Mouse (Mus musculus): ENCODE data around the gene Bud23. TPM values are rescaled to one million over a fixed set of nuclear protein-coding genes. Genes with fewer than 3 reads are reported as not detected.

Bud23 gene
- polyA plus RNA-seq, 1 experiment: 44.1 TPM

DNA sequence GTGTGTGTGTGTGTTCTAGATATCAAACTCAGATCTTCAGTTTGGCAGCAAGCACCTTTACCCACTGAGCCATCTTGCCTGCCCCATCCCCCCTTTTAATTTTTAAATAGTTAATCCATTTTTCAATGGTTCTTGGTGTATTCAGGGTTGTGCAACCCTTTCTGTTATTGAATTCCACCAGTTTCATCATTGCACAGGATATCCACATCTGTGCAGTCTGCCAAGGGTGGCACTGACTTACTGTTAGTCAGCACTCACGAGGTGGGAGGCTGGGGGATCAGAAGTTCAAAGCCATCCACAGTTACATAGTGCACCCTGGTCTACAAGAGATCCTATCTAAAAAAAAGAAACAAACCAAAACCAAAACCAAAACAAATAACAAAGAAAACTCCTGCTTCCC is 36.2 kb upstream of the Bud23 start:
- H3K4me3 ChIP-seq (replicated peaks; ENCODE audit: control insufficient read depth, low read depth, low read length): no peak overlapping the region
- TF ChIP-seq POLR2A (IDR thresholded peaks at IDR 0.05; ENCODE audit: borderline replicate concordance, control insufficient read depth, low read depth, low read length) (no peak), CTCF (IDR thresholded peaks at IDR 0.05; ENCODE audit: control insufficient read depth, insufficient read depth, low read length) (no peak)
- H3K27ac ChIP-seq (ENCODE audit: control insufficient read depth, insufficient read depth, low read depth, low read length, poor library complexity): no peak overlapping the region
- WGBS: 22% methylated on average over 1 of the region's 1 CpGs
- no peaks in the 10 kb centered on the region; the same call in 1 of the 2 replicates for H3K4me1 ChIP-seq (ENCODE audit: control insufficient read depth, insufficient read depth, low read length)

DNA sequence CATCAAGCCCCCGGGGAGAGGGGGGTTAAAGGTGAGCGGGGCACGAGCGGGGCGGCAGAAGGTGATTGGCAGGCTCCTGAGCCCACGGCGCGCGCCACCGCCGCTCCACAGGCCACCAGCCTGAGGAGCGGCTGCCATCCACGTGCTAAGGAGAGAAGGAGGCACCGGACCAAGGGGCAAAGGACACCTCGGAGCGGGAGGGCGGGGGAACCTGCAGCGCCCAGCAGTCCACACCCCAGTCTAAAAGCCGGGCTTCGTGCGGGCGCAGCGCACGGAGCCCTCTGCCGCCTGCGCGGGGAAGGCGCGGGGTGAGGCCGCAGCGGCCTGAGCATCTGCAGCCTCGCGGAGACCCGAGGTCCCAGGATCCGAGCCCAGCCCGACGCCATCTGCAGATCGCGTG is 24.9 kb upstream of the Bud23 start, which contains the start of gene Mlxipl:
TSS of gene Mlxipl (plus strand) at position 238 of the 400 bp plus-strand sequence.
- 6% methylated on average over 39 of the region's 39 CpGs for WGBS
- H3K4me1 ChIP-seq (ENCODE audit: control insufficient read depth, insufficient read depth, low read length): no peaks in the 10 kb centered on the region
- H3K4me3 ChIP-seq (replicated peaks; ENCODE audit: control insufficient read depth, low read depth, low read length): no peak within 1 kb of the TSS
- TF ChIP-seq POLR2A (IDR thresholded peaks at IDR 0.05; ENCODE audit: borderline replicate concordance, control insufficient read depth, low read depth, low read length): no peak
- no peak for TF ChIP-seq CTCF (IDR thresholded peaks at IDR 0.05; ENCODE audit: control insufficient read depth, insufficient read depth, low read length)
- H3K27ac ChIP-seq (ENCODE audit: control insufficient read depth, insufficient read depth, low read depth, low read length, poor library complexity): no peak within 1 kb of the TSS

DNA sequence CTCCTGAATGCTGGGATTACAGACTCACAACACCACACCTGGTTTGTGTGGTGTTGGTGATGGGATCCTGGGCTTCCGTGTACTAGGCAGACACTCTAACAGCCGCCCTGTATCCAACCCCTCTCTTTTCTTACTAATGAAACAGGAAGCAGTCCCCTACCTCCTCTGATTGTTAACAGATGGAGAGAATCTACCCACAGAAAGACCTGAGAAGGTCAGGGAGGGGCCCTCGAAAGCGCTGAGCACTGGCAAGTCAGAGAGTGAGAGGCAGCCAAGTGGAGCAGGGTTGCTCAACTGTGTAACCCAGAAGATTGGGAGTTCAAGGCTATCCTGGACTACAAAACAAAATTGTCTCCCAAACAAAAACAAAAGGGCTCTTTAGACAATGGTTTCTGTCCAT is 22.1 kb upstream of the Bud23 start:
- TF ChIP-seq CTCF (IDR thresholded peaks at IDR 0.05; ENCODE audit: control insufficient read depth, insufficient read depth, low read length): no peak
- TF ChIP-seq POLR2A (IDR thresholded peaks at IDR 0.05; ENCODE audit: borderline replicate concordance, control insufficient read depth, low read depth, low read length): no peak
- Histone ChIP-seq H3K4me3 (replicated peaks; ENCODE audit: control insufficient read depth, low read depth, low read length) (no peak overlapping the region), H3K27ac (ENCODE audit: control insufficient read depth, insufficient read depth, low read depth, low read length, poor library complexity) (no peak overlapping the region), H3K4me1 (ENCODE audit: control insufficient read depth, insufficient read depth, low read length) (no peaks in the 10 kb centered on the region)
- 42% methylated on average over 4 of the region's 4 CpGs for WGBS

DNA sequence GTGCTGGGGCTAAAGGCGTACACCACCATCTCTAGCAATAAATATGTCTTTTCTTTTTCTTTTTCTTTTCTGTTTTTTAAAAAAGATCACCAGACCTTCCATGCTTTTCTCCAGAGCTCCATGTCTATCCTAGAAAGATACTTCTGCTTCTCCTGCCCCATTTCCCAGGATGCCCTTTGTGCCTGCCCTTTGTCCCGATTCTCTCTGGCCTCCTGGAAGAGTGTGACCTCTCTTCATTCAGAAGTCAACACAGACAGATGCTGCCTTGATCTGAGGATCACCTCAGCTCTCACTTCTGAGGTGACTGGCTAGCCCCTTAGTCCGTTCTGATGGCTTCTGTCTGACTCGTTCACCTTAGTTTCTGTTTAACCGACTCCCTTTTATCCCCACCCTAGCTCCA is 15.8 kb upstream of the Bud23 start:
- TF ChIP-seq POLR2A (IDR thresholded peaks at IDR 0.05; ENCODE audit: borderline replicate concordance, control insufficient read depth, low read depth, low read length): no peak
- no peak for TF ChIP-seq CTCF (IDR thresholded peaks at IDR 0.05; ENCODE audit: control insufficient read depth, insufficient read depth, low read length)
- no peak overlapping the region for H3K4me3 ChIP-seq (replicated peaks; ENCODE audit: control insufficient read depth, low read depth, low read length)
- H3K4me1 ChIP-seq (ENCODE audit: control insufficient read depth, insufficient read depth, low read length): no peaks in the 10 kb centered on the region
- no peak overlapping the region for H3K27ac ChIP-seq (ENCODE audit: control insufficient read depth, insufficient read depth, low read depth, low read length, poor library complexity)
- 73% methylated on average over 5 of the region's 5 CpGs for WGBS

DNA sequence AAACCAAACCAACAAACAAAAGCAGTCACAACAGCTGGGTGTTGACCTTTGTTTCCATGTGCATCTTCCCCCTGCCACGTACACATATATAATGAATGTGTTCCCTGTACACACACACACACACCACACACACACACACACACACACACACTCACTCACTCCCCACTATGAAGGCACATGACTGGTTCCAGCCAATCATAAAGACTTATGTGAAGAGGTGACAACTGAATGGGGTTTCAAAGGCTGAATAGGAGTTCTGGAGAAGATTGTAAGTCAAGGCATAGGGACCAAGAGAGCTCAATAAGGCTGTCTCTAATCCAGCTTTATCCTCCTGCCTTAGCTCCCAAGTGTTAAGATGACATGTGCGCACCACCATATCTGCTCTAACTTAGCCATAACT is 14.8 kb upstream of the Bud23 start:
- Histone ChIP-seq H3K27ac (ENCODE audit: control insufficient read depth, insufficient read depth, low read depth, low read length, poor library complexity) (no peak overlapping the region), H3K4me3 (replicated peaks; ENCODE audit: control insufficient read depth, low read depth, low read length) (no peak overlapping the region), H3K4me1 (ENCODE audit: control insufficient read depth, insufficient read depth, low read length) (no peaks in the 10 kb centered on the region)
- WGBS: 88% methylated on average over 2 of the region's 2 CpGs
- TF ChIP-seq CTCF (IDR thresholded peaks at IDR 0.05; ENCODE audit: control insufficient read depth, insufficient read depth, low read length): no peak
- no peak for TF ChIP-seq POLR2A (IDR thresholded peaks at IDR 0.05; ENCODE audit: borderline replicate concordance, control insufficient read depth, low read depth, low read length)

DNA sequence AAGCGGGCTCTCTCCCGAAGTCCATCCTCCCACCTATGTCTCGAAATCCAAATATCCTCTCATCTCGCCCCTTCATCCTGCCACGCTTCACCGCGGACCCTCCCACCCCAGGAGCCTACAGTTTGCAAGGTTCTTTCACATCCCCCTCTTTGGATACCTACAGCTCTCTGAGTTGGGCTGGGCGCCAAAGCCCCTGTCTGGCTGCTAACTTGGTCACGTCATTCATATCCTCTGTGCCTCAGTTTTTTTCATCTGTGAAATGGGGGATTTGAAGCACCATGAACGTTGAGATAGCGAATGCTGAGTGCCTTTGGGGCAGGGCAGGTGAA is 13.7 kb upstream of the Bud23 start:
- TF ChIP-seq POLR2A (IDR thresholded peaks at IDR 0.05; ENCODE audit: borderline replicate concordance, control insufficient read depth, low read depth, low read length) (no peak), CTCF (IDR thresholded peaks at IDR 0.05; ENCODE audit: control insufficient read depth, insufficient read depth, low read length) (no peak)
- 5% methylated on average over 11 of the region's 11 CpGs for WGBS
- peak overlapping the region; percentile 31 for H3K4me3 ChIP-seq (replicated peaks; ENCODE audit: control insufficient read depth, low read depth, low read length)
- no peak overlapping the region for H3K27ac ChIP-seq (ENCODE audit: control insufficient read depth, insufficient read depth, low read depth, low read length, poor library complexity)
- H3K4me1 ChIP-seq (ENCODE audit: control insufficient read depth, insufficient read depth, low read length): no peaks in the 10 kb centered on the region

DNA sequence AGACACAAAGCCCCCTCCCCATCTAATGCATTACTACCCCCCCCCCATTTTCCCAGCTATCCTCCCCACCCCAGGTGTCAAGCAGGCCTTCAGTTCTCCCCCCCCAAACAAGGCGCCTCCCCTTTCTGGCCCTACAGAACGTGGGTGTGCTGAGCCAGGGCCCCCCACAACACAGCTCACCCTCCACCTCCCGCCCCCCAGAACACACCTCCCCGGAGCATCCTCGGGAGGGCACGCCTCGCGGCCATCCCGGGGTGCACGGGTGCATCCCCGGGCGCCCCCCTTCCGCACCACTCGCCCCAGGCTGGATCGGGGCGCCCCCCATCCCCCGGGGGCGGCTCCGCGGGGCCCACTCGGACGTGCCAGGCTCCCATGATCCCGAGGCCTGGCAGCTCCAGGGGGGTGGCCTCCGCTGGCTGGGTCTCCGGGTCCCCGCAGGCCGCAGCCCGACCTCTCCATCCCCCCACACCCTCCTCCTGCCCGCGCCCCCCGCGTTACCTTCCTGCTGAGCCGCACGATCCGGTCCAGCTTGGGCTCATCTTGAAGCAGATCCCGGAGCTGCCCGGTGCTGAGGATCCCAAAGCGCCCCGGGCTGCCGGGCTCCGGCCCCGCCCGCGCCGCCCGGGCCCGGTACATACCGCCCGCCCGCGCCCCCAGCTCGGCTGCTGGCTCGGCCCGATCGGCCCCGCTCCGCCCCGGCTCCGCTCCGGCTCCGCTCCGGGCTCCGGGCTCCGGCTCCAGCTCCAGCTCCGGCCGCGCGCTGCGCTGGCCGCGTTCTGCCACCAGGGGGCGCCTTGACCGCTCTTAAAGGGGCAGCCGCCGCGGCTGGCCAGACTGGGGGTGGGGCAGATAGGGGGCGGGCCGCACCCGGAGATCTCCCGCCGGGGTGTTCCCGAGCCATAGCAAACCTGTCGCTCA is 13.1 kb upstream of the Bud23 start, which contains the start of gene Vps37d:
TSS of gene Vps37d (minus strand) at position 703 of the 918 bp plus-strand sequence.
- peak within 1 kb of the TSS; percentile 39 for H3K4me3 ChIP-seq (replicated peaks; ENCODE audit: control insufficient read depth, low read depth, low read length)
- TF ChIP-seq CTCF (IDR thresholded peaks at IDR 0.05; ENCODE audit: control insufficient read depth, insufficient read depth, low read length) (peak; percentile 63; the same call in 1 of the 2 replicates), POLR2A (IDR thresholded peaks at IDR 0.05; ENCODE audit: borderline replicate concordance, control insufficient read depth, low read depth, low read length) (no peak)
- 2% methylated on average over 77 of the region's 83 CpGs for WGBS
- H3K27ac ChIP-seq (ENCODE audit: control insufficient read depth, insufficient read depth, low read depth, low read length, poor library complexity): no peak within 1 kb of the TSS; the same call in 1 of the 2 replicates
- H3K4me1 ChIP-seq (ENCODE audit: control insufficient read depth, insufficient read depth, low read length): no peaks in the 10 kb centered on the region

DNA sequence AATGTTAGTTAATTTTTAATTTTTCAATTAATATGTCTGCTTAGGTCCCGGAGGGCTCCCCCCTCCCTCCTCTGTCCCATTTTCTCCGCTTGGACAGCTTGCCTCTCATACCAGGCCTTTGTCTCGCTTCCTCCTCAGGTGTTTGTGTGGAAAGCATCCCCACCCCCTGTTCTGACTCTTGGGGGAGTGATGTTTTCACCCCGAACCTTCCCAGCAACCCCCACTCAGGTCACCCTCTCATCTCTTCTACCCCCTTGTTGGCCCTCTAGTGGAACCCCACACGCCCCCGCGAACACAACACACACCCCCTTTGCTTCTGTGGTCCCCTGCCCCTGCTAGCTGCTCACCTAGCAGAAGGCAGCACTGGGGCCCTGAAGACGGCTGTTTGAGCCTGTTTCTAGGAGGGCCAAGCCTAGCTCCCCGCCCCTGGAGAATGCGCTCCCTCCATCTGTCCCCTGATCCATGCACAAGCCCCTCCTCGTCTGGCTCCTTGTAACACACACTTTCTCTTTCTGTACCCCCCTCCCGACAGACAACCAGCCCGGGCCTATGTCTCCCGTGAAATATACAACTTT is 12.3 kb upstream of the Bud23 start:
- 50% methylated on average over 14 of the region's 14 CpGs for WGBS
- TF ChIP-seq CTCF (IDR thresholded peaks at IDR 0.05; ENCODE audit: control insufficient read depth, insufficient read depth, low read length): no peak
- no peak for TF ChIP-seq POLR2A (IDR thresholded peaks at IDR 0.05; ENCODE audit: borderline replicate concordance, control insufficient read depth, low read depth, low read length)
- Histone ChIP-seq H3K27ac (ENCODE audit: control insufficient read depth, insufficient read depth, low read depth, low read length, poor library complexity) (no peak overlapping the region), H3K4me1 (ENCODE audit: control insufficient read depth, insufficient read depth, low read length) (no peaks in the 10 kb centered on the region), H3K4me3 (replicated peaks; ENCODE audit: control insufficient read depth, low read depth, low read length) (no peak overlapping the region)
